ENCODE assay signal across 22 mouse cellular contexts in the genomic region with DNA sequence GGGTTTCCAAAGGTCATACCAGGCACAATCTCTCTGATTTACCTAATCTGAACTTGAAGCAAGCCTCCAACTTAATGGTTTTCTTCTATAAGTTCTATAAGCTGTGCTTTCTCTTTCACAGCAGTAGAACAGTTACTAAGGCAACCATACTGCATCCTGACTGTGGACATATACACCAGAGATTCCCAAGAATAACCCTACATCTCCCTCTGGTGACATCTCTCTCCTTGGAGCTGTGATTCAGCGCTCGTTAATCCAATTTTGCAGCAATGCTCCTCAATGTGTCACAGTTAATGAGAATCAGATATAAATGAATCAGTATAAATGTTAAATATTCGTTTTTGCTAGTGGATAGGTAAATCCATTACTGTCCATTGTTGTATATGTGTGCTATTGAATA.
"Had no signal": no experiment of that assay in that cellular context is flagged by ENCODE, and none has a peak within 500 bp of the region (broad histone marks: within the 10 kb centered on the region; RNA-seq: fewer than 3 reads in every experiment).

No protein-coding gene starts in this region.

- H3K4me2 ChIP-seq: heart, embryonic 11.5 days; heart, embryonic 13.5 days; heart, embryonic 15.5 days; hindbrain, embryonic 13.5 days; hindbrain, embryonic 15.5 days; limb, embryonic 13.5 days; limb, embryonic 15.5 days; liver, embryonic 12.5 days had no signal

- H3K9me3 ChIP-seq: heart, embryonic 13.5 days; heart, embryonic 15.5 days; hindbrain, embryonic 13.5 days; hindbrain, embryonic 15.5 days; limb, embryonic 13.5 days; limb, embryonic 15.5 days; liver, embryonic 12.5 days had no signal

- H3K4me1 ChIP-seq: liver, embryonic 12.5 days had no signal

- H3K27me3 ChIP-seq: heart, embryonic 13.5 days; heart, embryonic 15.5 days; hindbrain, embryonic 13.5 days; hindbrain, embryonic 15.5 days; limb, embryonic 13.5 days; limb, embryonic 15.5 days; liver, embryonic 12.5 days had no signal

- H3K9ac ChIP-seq: heart, embryonic 13.5 days; heart, embryonic 15.5 days; hindbrain, embryonic 13.5 days; hindbrain, embryonic 15.5 days; limb, embryonic 13.5 days; limb, embryonic 15.5 days; liver, embryonic 12.5 days had no signal

- H3K4me3 ChIP-seq: heart, adult 2 months; heart, embryonic 13.5 days; heart, embryonic 15.5 days; hindbrain, embryonic 13.5 days; hindbrain, embryonic 15.5 days; layer of hippocampus, adult 2 months; limb, embryonic 13.5 days; limb, embryonic 15.5 days; liver, embryonic 12.5 days had no signal

- H3K36me3 ChIP-seq: heart, embryonic 13.5 days; heart, embryonic 15.5 days; hindbrain, embryonic 13.5 days; hindbrain, embryonic 15.5 days; limb, embryonic 13.5 days; limb, embryonic 15.5 days; liver, embryonic 12.5 days had no signal

- DNase-seq: gastrocnemius, postnatal 14 days; gastrocnemius, postnatal 36 days; heart, adult 2 months; heart, postnatal 14 days; heart, postnatal 36 days; kidney, adult 11 months; kidney, postnatal 10 days; kidney, postnatal 25 days; kidney, postnatal 4 days; layer of hippocampus, postnatal 36 days; left cerebral cortex, postnatal 4 days had no signal

- H3K27ac ChIP-seq: heart, adult 2 months; heart, embryonic 13.5 days; heart, embryonic 15.5 days; hindbrain, embryonic 13.5 days; hindbrain, embryonic 15.5 days; hindbrain, postnatal 0 days; layer of hippocampus, adult 2 months; limb, embryonic 13.5 days; limb, embryonic 15.5 days; liver, embryonic 12.5 days had no signal

- ATAC-seq: hindbrain, postnatal 0 days; intestine, embryonic 16.5 days; liver, embryonic 12.5 days had no signal
